Mouse (Mus musculus) neural tube, embryonic 15.5 days (tissue): ENCODE measurements at regions not wholly inside any gene's neighbourhood (a gene's known extent, or its start where the extent isn't known, plus 50 kb on each side); places are given as distances from the start of the nearest gene placed in this dataset.
"Not testable (repeated sequence)": the region's sequence is repeated elsewhere in the genome, so short reads cannot be mapped to it uniquely, and the experiment has no call there.

ENCODE experiments used
- ATAC-seq: fragments of 200-750 bp; cut with Nextera tagmentation; 2 replicates; pipeline ENCODE4 v1.8.0; 2017; ENCODE audit warnings: mild to moderate bottlenecking, moderate TSS enrichment, moderate library complexity; ENCODE audit not compliant: low FRiP score
- H3K27ac ChIP-seq: fragments of 300-500 bp; sonication (generic); replicated peaks from 2 replicates; pipeline ENCODE4 v1.5.1; 2015; ENCODE audit warnings: mild to moderate bottlenecking, inconsistent platforms
- H3K27me3 ChIP-seq: fragments of 300-500 bp; sonication (generic); replicated peaks from 2 replicates; pipeline ENCODE4 v1.6.1; 2015; ENCODE audit warnings: inconsistent platforms
- H3K36me3 ChIP-seq: fragments of 300-500 bp; sonication (generic); 2 replicates; pipeline ENCODE4 v1.6.1; 2015; ENCODE audit warnings: inconsistent platforms
- H3K4me1 ChIP-seq: fragments of 300-500 bp; sonication (generic); 2 replicates; pipeline ENCODE4 v1.6.1; 2015; ENCODE audit warnings: inconsistent platforms
- H3K4me2 ChIP-seq: fragments of 300-500 bp; sonication (generic); 2 replicates; pipeline ENCODE4 v1.6.1; 2015; ENCODE audit warnings: inconsistent platforms, mild to moderate bottlenecking, moderate library complexity
- H3K4me3 ChIP-seq: fragments of 300-500 bp; sonication (generic); replicated peaks from 2 replicates; pipeline ENCODE4 v1.5.1; 2015; ENCODE audit warnings: mild to moderate bottlenecking, inconsistent platforms
- H3K9ac ChIP-seq: fragments of 300-500 bp; sonication (generic); replicated peaks from 2 replicates; pipeline ENCODE4 v1.6.1; 2015; ENCODE audit warnings: mild to moderate bottlenecking, inconsistent platforms
- H3K9me3 ChIP-seq: fragments of 300-500 bp; sonication (generic); replicated peaks from 2 replicates; pipeline ENCODE4 v1.6.1; 2016; ENCODE audit warnings: inconsistent platforms
- WGBS: fragments of 180-500 bp; shearing (Covaris S2); methylation state at CpG from one replicate; pipeline ENCODE4 v1.1.7; 2015; ENCODE audit warnings: mixed read lengths; 5-methylcytosine and 5-hydroxymethylcytosine counted together

- Histone ChIP-seq H3K4me3 (no peak overlapping the region), H3K9ac (no peak overlapping the region), H3K27ac (no peak overlapping the region), H3K27me3 (no peaks in the 10 kb centered on the region), H3K36me3 (no peaks in the 10 kb centered on the region), H3K9me3 (no peaks in the 10 kb centered on the region), H3K4me1 (no peaks in the 10 kb centered on the region), H3K4me2 (no peak overlapping the region)
- ATAC-seq: peak; percentile 47; the same call in 1 of the 2 replicates
- 61% methylated on average over 5 of the region's 5 CpGs for WGBS
Measured at GRCm38 (mm10) chr14:37820918-37821632, 686.0 kb upstream of the Ghitm start.

GRCm38 (mm10) chr14:37819959-37820358, 684.9 kb upstream of the Ghitm start:
- Histone ChIP-seq H3K9ac (no peak overlapping the region), H3K27ac (no peak overlapping the region), H3K4me3 (no peak overlapping the region), H3K36me3 (no peaks in the 10 kb centered on the region), H3K27me3 (no peaks in the 10 kb centered on the region), H3K9me3 (no peaks in the 10 kb centered on the region), H3K4me1 (no peaks in the 10 kb centered on the region), H3K4me2 (no peak overlapping the region)
- WGBS: 25% methylated on average over 7 of the region's 7 CpGs
- no peak for ATAC-seq

DNA sequence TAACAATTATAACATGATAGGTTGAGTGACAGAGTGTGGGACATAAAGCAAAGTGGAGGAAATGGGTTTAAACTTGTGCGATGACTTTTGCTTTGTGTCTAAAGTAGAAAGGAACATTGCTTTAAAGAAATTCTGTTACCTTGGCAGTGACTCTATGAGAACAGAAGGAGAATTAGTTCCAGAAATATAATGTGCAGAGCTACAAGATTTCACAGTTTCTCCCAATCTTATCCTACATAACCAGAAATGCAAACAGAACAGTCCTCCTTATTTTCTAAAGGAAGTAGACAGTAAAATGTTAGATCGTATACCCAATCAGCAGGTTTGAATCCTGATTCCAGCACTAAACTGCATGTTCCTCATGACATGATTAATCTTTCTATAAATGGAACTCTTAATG, 660.6 kb upstream of the Ghitm start:
- Histone ChIP-seq H3K4me3 (no peak overlapping the region), H3K4me1 (no peaks in the 10 kb centered on the region), H3K4me2 (no peak overlapping the region), H3K9me3 (no peaks in the 10 kb centered on the region), H3K9ac (no peak overlapping the region), H3K27me3 (no peaks in the 10 kb centered on the region), H3K27ac (no peak overlapping the region), H3K36me3 (no peaks in the 10 kb centered on the region)
- no peak for ATAC-seq
- WGBS: 92% methylated on average over 2 of the region's 2 CpGs

- H3K9ac ChIP-seq: no peak overlapping the region
- H3K27ac ChIP-seq: no peak overlapping the region
- no peaks in the 10 kb centered on the region for H3K4me1 ChIP-seq
- no peaks in the 10 kb centered on the region for H3K9me3 ChIP-seq
- 91% methylated on average over 1 of the region's 1 CpGs for WGBS
- no peak overlapping the region for H3K4me2 ChIP-seq
- no peaks in the 10 kb centered on the region for H3K36me3 ChIP-seq
- H3K4me3 ChIP-seq: no peak overlapping the region
- no peaks in the 10 kb centered on the region for H3K27me3 ChIP-seq
- ATAC-seq: no peak
Measured at GRCm38 (mm10) chr14:37765729-37766128, 630.7 kb upstream of the Ghitm start.

- not testable (repeated sequence) for H3K4me1 ChIP-seq, H3K9me3 ChIP-seq, H3K4me3 ChIP-seq, H3K36me3 ChIP-seq, H3K9ac ChIP-seq, H3K27me3 ChIP-seq, H3K4me2 ChIP-seq, H3K27ac ChIP-seq, ATAC-seq
Measured at GRCm38 (mm10) chr14:37749661-37750060, 614.6 kb upstream of the Ghitm start.

DNA sequence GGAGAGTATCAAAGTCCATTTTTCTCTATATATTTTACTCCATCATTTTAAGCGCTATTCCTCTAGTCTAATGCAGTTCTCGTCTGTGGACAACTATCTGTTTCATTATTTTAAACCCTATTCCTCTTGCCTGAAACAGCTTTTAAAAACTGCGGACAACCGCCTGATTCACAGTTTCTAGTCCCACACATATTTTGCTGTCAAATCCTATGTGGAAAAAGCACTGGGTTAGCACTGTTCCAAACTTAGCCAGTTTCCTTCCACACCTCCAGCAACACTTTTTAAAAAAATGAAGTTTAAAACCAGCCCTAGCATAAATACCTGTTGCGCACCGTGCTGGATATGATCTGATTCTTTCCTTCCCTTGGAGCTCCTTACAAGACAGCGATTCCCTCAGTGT, 614.1 kb upstream of the Ghitm start:
- H3K4me3 ChIP-seq: no peak overlapping the region
- ATAC-seq: no peak
- H3K27me3 ChIP-seq: no peaks in the 10 kb centered on the region
- H3K4me2 ChIP-seq: no peak overlapping the region
- no peak overlapping the region for H3K27ac ChIP-seq
- H3K36me3 ChIP-seq: no peaks in the 10 kb centered on the region
- no peaks in the 10 kb centered on the region for H3K9me3 ChIP-seq
- H3K4me1 ChIP-seq: no peaks in the 10 kb centered on the region
- H3K9ac ChIP-seq: no peak overlapping the region
- WGBS: 90% methylated on average over 7 of the region's 7 CpGs

- ATAC-seq: no peak
- Histone ChIP-seq H3K27ac (no peak overlapping the region), H3K4me2 (no peak overlapping the region), H3K4me3 (no peak overlapping the region), H3K36me3 (no peaks in the 10 kb centered on the region), H3K9ac (no peak overlapping the region), H3K9me3 (no peaks in the 10 kb centered on the region), H3K27me3 (no peaks in the 10 kb centered on the region), H3K4me1 (no peaks in the 10 kb centered on the region)
Measured at GRCm38 (mm10) chr14:37743048-37743447, 608.0 kb upstream of the Ghitm start.

DNA sequence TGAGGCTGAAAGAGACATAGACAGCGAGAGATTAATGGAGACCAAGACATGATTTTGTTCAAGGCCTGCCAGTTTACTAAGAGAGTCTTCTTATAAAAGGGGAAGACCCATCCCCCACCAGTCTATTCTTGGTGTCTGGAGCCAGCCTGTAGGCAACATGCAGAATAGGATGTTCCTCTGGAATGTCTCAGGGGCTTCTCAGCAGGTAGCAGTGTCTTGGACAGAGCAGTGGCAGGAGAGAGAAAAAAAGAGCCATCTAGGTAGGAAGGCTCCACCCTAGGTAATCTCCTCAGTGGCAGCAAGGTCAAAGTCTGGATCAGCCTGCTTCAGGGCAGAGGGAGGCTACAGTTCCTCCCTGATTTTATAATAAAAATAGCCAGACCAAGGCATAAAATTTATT, 607.4 kb upstream of the Ghitm start:
- H3K4me3 ChIP-seq, H3K36me3 ChIP-seq, H3K9ac ChIP-seq, H3K4me2 ChIP-seq, H3K27me3 ChIP-seq, ATAC-seq, H3K4me1 ChIP-seq, H3K27ac ChIP-seq, H3K9me3 ChIP-seq: not testable (repeated sequence)
- WGBS: 84% methylated on average over 1 of the region's 1 CpGs
